Mouse (Mus musculus) forebrain, embryonic 16.5 days (tissue): ENCODE data around the gene Nav2. TPM values are rescaled to one million over a fixed set of nuclear protein-coding genes. Genes with fewer than 3 reads are reported as not detected.
A peak's percentile ranks its signal among the peaks of the same experiment; 100 is the strongest.

Source experiments
- ATAC-seq: fragments of 200-750 bp; cut with Nextera tagmentation; 2 replicates; pipeline ENCODE4 v1.8.0; 2017; ENCODE audit warnings: mild to moderate bottlenecking, moderate library complexity
- H3K27ac ChIP-seq: fragments of 300-500 bp; sonication (generic); 2 replicates; pipeline ENCODE4 v1.5.1; 2014; ENCODE audit warnings: low read length, control low read depth
- H3K27me3 ChIP-seq: fragments of 300-500 bp; sonication (generic); replicated peaks from 2 replicates; pipeline ENCODE4 v1.6.1; 2014; ENCODE audit warnings: low read length; ENCODE audit not compliant: control insufficient read depth, insufficient read depth
- H3K36me3 ChIP-seq: fragments of 300-500 bp; sonication (generic); 2 replicates; pipeline ENCODE4 v1.6.1; 2014; ENCODE audit not compliant: control insufficient read depth, insufficient read depth
- H3K4me1 ChIP-seq: fragments of 300-500 bp; sonication (generic); replicated peaks from 2 replicates; pipeline ENCODE4 v1.6.1; 2014; ENCODE audit warnings: low read length; ENCODE audit not compliant: control insufficient read depth, insufficient read depth
- H3K4me2 ChIP-seq: fragments of 300-500 bp; sonication (generic); 2 replicates; pipeline ENCODE4 v1.6.1; 2014; ENCODE audit warnings: mild to moderate bottlenecking, low read length, control low read depth
- H3K4me3 ChIP-seq: fragments of 300-500 bp; sonication (generic); replicated peaks from 2 replicates; pipeline ENCODE4 v1.5.1; 2014; ENCODE audit warnings: mild to moderate bottlenecking, low read length, control low read depth
- H3K9ac ChIP-seq: fragments of 300-500 bp; sonication (generic); replicated peaks from 2 replicates; pipeline ENCODE4 v1.6.1; 2014; ENCODE audit warnings: low read depth, low read length, control low read depth
- H3K9me3 ChIP-seq: fragments of 300-500 bp; sonication (generic); 2 replicates; pipeline ENCODE4 v1.6.1; 2016; ENCODE audit warnings: low read length; ENCODE audit not compliant: control insufficient read depth
- WGBS: fragments of 180-500 bp; shearing (Covaris S2); extraction: QIAGEN DNeasy Blood & Tissue Kit; methylation state at CpG from one replicate; pipeline ENCODE4 v1.1.7; 2014; 5-methylcytosine and 5-hydroxymethylcytosine counted together
- polyA plus RNA-seq: library from polyadenylated mRNA; unstranded; fragments of >200 nt; fragmentation: Nextera tagmentation; extraction: Ambion mirVana; gene quantifications from 2 replicates; pipeline ENCODE4 v1.2.1, GENCODE M21; 2015

Gene Nav2
- polyA plus RNA-seq, 1 experiment from 2014 or later: 35.2 TPM

GRCm38 (mm10) chr7:49562404-49562803, 653.9 kb downstream of the Nav2 start:
- no peak for ATAC-seq
- H3K27me3 ChIP-seq: no peaks in the 10 kb centered on the region
- H3K9me3 ChIP-seq: no peaks in the 10 kb centered on the region
- H3K4me3 ChIP-seq: no peak overlapping the region
- peaks cover 17% of the 10 kb centered on the region for H3K4me1 ChIP-seq
- no peak overlapping the region for H3K27ac ChIP-seq
- H3K4me2 ChIP-seq: no peak overlapping the region
- WGBS: 89% methylated on average over 4 of the region's 4 CpGs
- H3K9ac ChIP-seq: no peak overlapping the region
- 0 out of 2 replicates have a peak, but pooled peaks cover 2% of the 10 kb centered on the region for H3K36me3 ChIP-seq

- Histone ChIP-seq H3K9me3 (no peaks in the 10 kb centered on the region), H3K4me2 (no peak overlapping the region), H3K9ac (no peak overlapping the region), H3K36me3 (0 out of 2 replicates have a peak, but pooled peaks cover 2% of the 10 kb centered on the region), H3K4me1 (peaks cover 16% of the 10 kb centered on the region), H3K27ac (no peak overlapping the region), H3K27me3 (no peaks in the 10 kb centered on the region), H3K4me3 (no peak overlapping the region)
- no peak for ATAC-seq
- WGBS: 84% methylated on average over 8 of the region's 8 CpGs
Observed at GRCm38 (mm10) chr7:49562851-49563250, 654.3 kb downstream of the Nav2 start.

GRCm38 (mm10) chr7:49565084-49565483, 656.6 kb downstream of the Nav2 start:
- Histone ChIP-seq H3K4me3 (no peak overlapping the region), H3K4me2 (no peak overlapping the region), H3K27ac (no peak overlapping the region), H3K9ac (no peak overlapping the region), H3K36me3 (0 out of 2 replicates have a peak, but pooled peaks cover 2% of the 10 kb centered on the region), H3K4me1 (no peaks in the 10 kb centered on the region; the same call in 1 of the 2 replicates), H3K9me3 (no peaks in the 10 kb centered on the region), H3K27me3 (no peaks in the 10 kb centered on the region)
- ATAC-seq: no peak
- WGBS: 88% methylated on average over 11 of the region's 11 CpGs

GRCm38 (mm10) chr7:49565798-49566197, 657.3 kb downstream of the Nav2 start:
- H3K4me1 ChIP-seq: no peaks in the 10 kb centered on the region; the same call in 1 of the 2 replicates
- WGBS: 59% methylated on average over 11 of the region's 11 CpGs

GRCm38 (mm10) chr7:49567346-49568034, 659.0 kb downstream of the Nav2 start:
- Histone ChIP-seq H3K27me3 (no peaks in the 10 kb centered on the region), H3K9me3 (no peaks in the 10 kb centered on the region), H3K9ac (no peak overlapping the region), H3K27ac (no peak overlapping the region), H3K36me3 (0 out of 2 replicates have a peak, but pooled peaks cover 6% of the 10 kb centered on the region), H3K4me1 (no peaks in the 10 kb centered on the region; the same call in 1 of the 2 replicates), H3K4me3 (no peak overlapping the region), H3K4me2 (no peak overlapping the region)
- no peak for ATAC-seq
- 86% methylated on average over 13 of the region's 13 CpGs for WGBS

More at GRCm38 (mm10) chr7:49565798-49566197, 657.3 kb downstream of the Nav2 start:
- 0 out of 2 replicates have a peak, but pooled peaks cover 2% of the 10 kb centered on the region for H3K36me3 ChIP-seq
- 0 out of 2 replicates have a peak, but pooled peaks have one; percentile 31 for ATAC-seq
- H3K9ac ChIP-seq: no peak overlapping the region
- H3K9me3 ChIP-seq: no peaks in the 10 kb centered on the region
- H3K27ac ChIP-seq: no peak overlapping the region
- H3K27me3 ChIP-seq: no peaks in the 10 kb centered on the region
- H3K4me3 ChIP-seq: no peak overlapping the region
- H3K4me2 ChIP-seq: no peak overlapping the region

GRCm38 (mm10) chr7:49569646-49570045, 661.1 kb downstream of the Nav2 start:
- WGBS: 59% methylated on average over 7 of the region's 7 CpGs
- no peak for ATAC-seq

GRCm38 (mm10) chr7:49571606-49572005, 663.1 kb downstream of the Nav2 start:
- Histone ChIP-seq H3K4me3 (no peak overlapping the region), H3K9ac (no peak overlapping the region), H3K4me1 (no peaks in the 10 kb centered on the region), H3K36me3 (0 out of 2 replicates have a peak, but pooled peaks cover 10% of the 10 kb centered on the region), H3K4me2 (no peak overlapping the region), H3K27me3 (no peaks in the 10 kb centered on the region), H3K9me3 (no peaks in the 10 kb centered on the region), H3K27ac (no peak overlapping the region)
- 93% methylated on average over 2 of the region's 2 CpGs for WGBS
- no peak for ATAC-seq

More at GRCm38 (mm10) chr7:49569646-49570045, 661.1 kb downstream of the Nav2 start:
- H3K4me1 ChIP-seq: no peaks in the 10 kb centered on the region; the same call in 1 of the 2 replicates
- H3K9ac ChIP-seq: no peak overlapping the region
- H3K27me3 ChIP-seq: no peaks in the 10 kb centered on the region
- no peak overlapping the region for H3K4me2 ChIP-seq
- H3K27ac ChIP-seq: no peak overlapping the region; the same call in 1 of the 2 replicates
- no peak overlapping the region for H3K4me3 ChIP-seq
- H3K9me3 ChIP-seq: no peaks in the 10 kb centered on the region
- H3K36me3 ChIP-seq: 0 out of 2 replicates have a peak, but pooled peaks cover 4% of the 10 kb centered on the region

- no peaks in the 10 kb centered on the region for H3K4me1 ChIP-seq
- H3K9me3 ChIP-seq: no peaks in the 10 kb centered on the region
- no peaks in the 10 kb centered on the region for H3K27me3 ChIP-seq
- H3K4me3 ChIP-seq: no peak overlapping the region
- no peak overlapping the region for H3K4me2 ChIP-seq
- ATAC-seq: no peak
- H3K36me3 ChIP-seq: peaks cover 15% of the 10 kb centered on the region; the same call in 1 of the 2 replicates
- H3K27ac ChIP-seq: no peak overlapping the region
- 90% methylated on average over 9 of the region's 9 CpGs for WGBS
- no peak overlapping the region for H3K9ac ChIP-seq
Observed at GRCm38 (mm10) chr7:49575226-49575625, 666.7 kb downstream of the Nav2 start.

GRCm38 (mm10) chr7:49577096-49577495, 668.6 kb downstream of the Nav2 start:
- no peaks in the 10 kb centered on the region for H3K27me3 ChIP-seq
- H3K27ac ChIP-seq: no peak overlapping the region
- no peaks in the 10 kb centered on the region for H3K9me3 ChIP-seq
- no peak for ATAC-seq
- peaks cover 11% of the 10 kb centered on the region; the same call in 1 of the 2 replicates for H3K36me3 ChIP-seq
- no peak overlapping the region for H3K9ac ChIP-seq
- H3K4me1 ChIP-seq: no peaks in the 10 kb centered on the region
- WGBS: 86% methylated on average over 2 of the region's 2 CpGs
- no peak overlapping the region for H3K4me3 ChIP-seq
- H3K4me2 ChIP-seq: no peak overlapping the region
